Mouse (Mus musculus): ENCODE data around the gene Ptpre. TPM values are rescaled to one million over a fixed set of nuclear protein-coding genes. Genes with fewer than 3 reads are reported as not detected.
"Not testable (repeated sequence)": the region's sequence is repeated elsewhere in the genome, so short reads cannot be mapped to it uniquely, and the experiment has no call there.

Ptpre gene
- polyA plus RNA-seq, 1 experiment from 2014 or later, result 2.7 TPM

DNA sequence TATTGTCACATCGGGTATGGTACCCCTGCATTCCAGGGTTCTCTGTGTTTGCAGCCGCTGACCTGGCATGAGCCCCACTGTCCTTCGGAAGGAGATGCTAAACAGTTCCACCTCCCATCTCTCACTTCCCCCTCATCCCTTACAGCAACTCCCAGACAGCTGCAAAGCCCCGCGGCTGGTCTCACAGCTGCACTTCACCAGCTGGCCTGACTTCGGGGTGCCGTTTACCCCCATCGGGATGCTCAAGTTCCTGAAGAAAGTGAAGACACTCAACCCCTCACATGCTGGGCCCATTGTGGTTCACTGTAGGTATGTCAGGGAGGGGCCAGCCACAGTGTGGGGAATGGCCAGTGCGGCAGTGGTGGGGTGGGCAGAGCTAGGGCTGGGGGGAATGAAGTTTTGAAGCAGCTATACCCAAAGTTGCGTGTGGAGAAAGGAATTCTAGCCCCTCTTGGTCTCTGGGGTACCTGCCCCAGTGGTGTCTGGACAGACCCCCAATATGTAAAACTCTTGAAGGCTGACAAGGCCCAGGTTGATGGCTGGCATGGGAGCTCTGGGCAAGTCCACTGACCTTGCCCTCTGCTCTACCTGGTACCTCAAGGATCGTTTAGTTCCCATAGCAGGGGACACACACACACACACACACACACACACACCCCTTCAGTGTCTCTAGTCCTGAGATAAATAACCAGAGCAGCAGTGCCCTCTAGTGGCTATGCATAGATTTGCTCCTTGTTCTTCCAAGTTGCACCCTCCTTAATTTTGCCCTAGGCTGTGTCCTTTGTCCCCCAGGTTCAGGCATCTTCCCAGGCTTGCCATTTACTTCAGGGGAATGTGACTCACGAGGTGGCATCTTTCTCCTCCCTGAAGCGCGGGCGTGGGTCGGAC is 131.8 kb downstream of the Ptpre start:
- Histone ChIP-seq H3K9me3 (ENCODE audit: control insufficient read depth, low read depth, low read length) (no peaks in the 10 kb centered on the region), H3K27me3 (ENCODE audit: control insufficient read depth, insufficient read depth, low read length) (0 out of 2 replicates have a peak, but pooled peaks cover 3% of the 10 kb centered on the region), H3K4me1 (ENCODE audit: control insufficient read depth, insufficient read depth, low read length) (no peaks in the 10 kb centered on the region), H3K4me2 (replicated peaks; ENCODE audit: low read depth, low read length) (no peak overlapping the region), H3K27ac (ENCODE audit: low read length) (no peak overlapping the region), H3K9ac (replicated peaks; ENCODE audit: low read depth, low read length) (no peak overlapping the region), H3K36me3 (ENCODE audit: control insufficient read depth, insufficient read depth, low read length) (no peaks in the 10 kb centered on the region), H3K4me3 (ENCODE audit: low read depth, low read length) (no peak overlapping the region)
- ATAC-seq (ENCODE audit: insufficient number of reproducible peaks, insufficient read depth, low FRiP score, low read depth), result no peak; the same call in 1 of the 2 replicates
- WGBS, result 31% methylated on average over 16 of the region's 16 CpGs

DNA sequence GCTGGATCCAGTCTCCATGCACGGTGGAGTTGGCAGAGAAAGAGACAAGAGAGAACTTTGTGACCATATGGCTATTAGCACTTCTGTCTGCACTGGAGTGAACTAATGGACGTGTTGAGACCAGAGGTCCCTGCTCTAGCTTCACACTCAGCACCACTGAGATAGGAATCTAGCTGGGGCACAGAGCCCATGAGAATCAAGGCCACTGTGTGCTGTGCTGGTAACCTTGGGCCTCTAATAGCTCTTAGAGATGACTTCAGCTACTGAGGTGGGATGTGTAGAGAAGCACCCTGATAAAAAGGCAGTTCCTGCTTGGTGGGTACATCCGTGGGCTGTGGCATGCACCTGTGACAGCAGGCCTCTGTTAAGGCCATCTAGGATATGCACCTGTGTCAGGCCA is 136.3 kb downstream of the Ptpre start:
- H3K4me3 ChIP-seq (ENCODE audit: low read depth, low read length), result no peak overlapping the region
- no peak overlapping the region for H3K27ac ChIP-seq (ENCODE audit: low read length)
- no peak overlapping the region for H3K4me2 ChIP-seq (replicated peaks; ENCODE audit: low read depth, low read length)
- no peaks in the 10 kb centered on the region for H3K9me3 ChIP-seq (ENCODE audit: control insufficient read depth, low read depth, low read length)
- 69% methylated on average over 3 of the region's 3 CpGs for WGBS
- H3K9ac ChIP-seq (replicated peaks; ENCODE audit: low read depth, low read length), result no peak overlapping the region
- no peaks in the 10 kb centered on the region for H3K4me1 ChIP-seq (ENCODE audit: control insufficient read depth, insufficient read depth, low read length)
- no peak for ATAC-seq (ENCODE audit: insufficient number of reproducible peaks, insufficient read depth, low FRiP score, low read depth)
- no peaks in the 10 kb centered on the region for H3K27me3 ChIP-seq (ENCODE audit: control insufficient read depth, insufficient read depth, low read length)
- no peaks in the 10 kb centered on the region for H3K36me3 ChIP-seq (ENCODE audit: control insufficient read depth, insufficient read depth, low read length)

GRCm38 (mm10) chr7:135676722-135677121 is 139.4 kb downstream of the Ptpre start:
- Histone ChIP-seq H3K9me3 (ENCODE audit: control insufficient read depth, low read depth, low read length) (no peaks in the 10 kb centered on the region), H3K4me1 (ENCODE audit: control insufficient read depth, insufficient read depth, low read length) (no peaks in the 10 kb centered on the region), H3K4me2 (replicated peaks; ENCODE audit: low read depth, low read length) (no peak overlapping the region), H3K9ac (replicated peaks; ENCODE audit: low read depth, low read length) (no peak overlapping the region), H3K36me3 (ENCODE audit: control insufficient read depth, insufficient read depth, low read length) (no peaks in the 10 kb centered on the region), H3K27me3 (ENCODE audit: control insufficient read depth, insufficient read depth, low read length) (no peaks in the 10 kb centered on the region), H3K27ac (ENCODE audit: low read length) (no peak overlapping the region), H3K4me3 (ENCODE audit: low read depth, low read length) (no peak overlapping the region)
- ATAC-seq (ENCODE audit: insufficient number of reproducible peaks, insufficient read depth, low FRiP score, low read depth), result no peak
- WGBS, result 87% methylated on average over 8 of the region's 8 CpGs

DNA sequence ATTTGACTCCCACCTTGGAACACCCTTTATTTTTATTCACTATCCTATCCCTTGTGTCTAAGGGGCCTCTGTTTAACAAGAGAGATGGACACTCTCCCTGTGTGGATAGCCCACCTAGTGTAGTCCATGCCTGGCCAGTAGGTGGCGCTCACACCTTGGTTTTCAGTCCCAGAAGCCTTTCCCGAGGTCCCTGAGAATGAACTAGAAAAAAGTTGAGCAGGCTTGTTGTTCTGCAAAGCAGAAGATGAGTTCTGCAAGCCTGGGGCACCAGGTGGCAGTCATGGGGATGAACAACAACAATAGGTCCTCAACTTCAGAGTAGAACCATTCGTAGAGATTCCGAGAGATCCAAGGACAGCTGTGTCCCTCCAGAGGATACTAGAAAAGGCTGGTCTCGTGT is 143.1 kb downstream of the Ptpre start:
- Histone ChIP-seq H3K4me3 (ENCODE audit: low read depth, low read length) (no peak overlapping the region), H3K9ac (replicated peaks; ENCODE audit: low read depth, low read length) (no peak overlapping the region), H3K4me1 (ENCODE audit: control insufficient read depth, insufficient read depth, low read length) (no peaks in the 10 kb centered on the region), H3K27ac (ENCODE audit: low read length) (no peak overlapping the region), H3K4me2 (replicated peaks; ENCODE audit: low read depth, low read length) (no peak overlapping the region), H3K27me3 (ENCODE audit: control insufficient read depth, insufficient read depth, low read length) (no peaks in the 10 kb centered on the region), H3K9me3 (ENCODE audit: control insufficient read depth, low read depth, low read length) (no peaks in the 10 kb centered on the region), H3K36me3 (ENCODE audit: control insufficient read depth, insufficient read depth, low read length) (peaks cover under 1% of the 10 kb centered on the region)
- WGBS, result 71% methylated on average over 5 of the region's 5 CpGs
- ATAC-seq (ENCODE audit: insufficient number of reproducible peaks, insufficient read depth, low FRiP score, low read depth), result no peak

DNA sequence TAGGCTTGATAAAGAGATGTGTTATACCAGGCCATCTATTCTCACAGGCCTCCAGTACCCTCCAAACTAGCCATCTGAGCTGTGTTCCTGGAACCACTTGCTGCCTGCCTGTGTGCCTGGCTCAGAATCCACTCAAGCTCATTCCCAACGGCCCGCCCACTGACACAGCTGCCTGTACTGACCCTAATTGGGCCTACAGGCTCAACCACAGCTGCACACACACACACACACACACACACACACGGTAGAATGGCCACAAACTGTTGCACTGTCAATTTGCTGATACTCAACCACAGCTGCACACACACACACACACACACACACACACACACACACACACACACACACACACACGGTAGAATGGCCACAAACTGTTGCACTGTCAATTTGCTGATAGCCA is 146.8 kb downstream of the Ptpre start:
- ATAC-seq (ENCODE audit: insufficient number of reproducible peaks, insufficient read depth, low FRiP score, low read depth); H3K4me2 ChIP-seq (replicated peaks; ENCODE audit: low read depth, low read length); H3K27ac ChIP-seq (ENCODE audit: low read length); H3K4me1 ChIP-seq (ENCODE audit: control insufficient read depth, insufficient read depth, low read length); H3K9ac ChIP-seq (replicated peaks; ENCODE audit: low read depth, low read length); H3K9me3 ChIP-seq (ENCODE audit: control insufficient read depth, low read depth, low read length); H3K27me3 ChIP-seq (ENCODE audit: control insufficient read depth, insufficient read depth, low read length); H3K4me3 ChIP-seq (ENCODE audit: low read depth, low read length): not testable (repeated sequence)
- H3K36me3 ChIP-seq (ENCODE audit: control insufficient read depth, insufficient read depth, low read length), result peaks cover 26% of the 10 kb centered on the region
- 74% methylated on average over 4 of the region's 4 CpGs for WGBS

DNA sequence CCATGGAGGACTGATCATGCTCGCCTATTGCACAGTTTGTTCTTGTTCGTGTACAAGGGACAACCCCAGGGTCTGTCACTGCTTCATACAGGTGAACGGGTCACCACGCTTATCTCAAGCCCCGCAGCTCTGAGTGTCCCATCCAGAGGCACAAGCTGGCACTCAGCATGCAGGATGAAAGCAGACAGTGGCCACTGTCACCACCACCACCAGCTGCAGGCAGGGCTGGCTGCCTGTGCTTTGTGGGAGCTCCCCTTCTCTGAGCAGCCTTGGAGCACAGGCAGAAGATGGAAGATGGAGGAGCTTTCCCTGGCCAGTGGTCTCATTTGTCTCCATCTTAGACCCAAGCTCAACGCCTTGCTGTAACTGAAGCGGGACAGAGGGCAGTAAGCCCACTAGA is 147.7 kb downstream of the Ptpre start:
- no peak for ATAC-seq (ENCODE audit: insufficient number of reproducible peaks, insufficient read depth, low FRiP score, low read depth)
- Histone ChIP-seq H3K9me3 (ENCODE audit: control insufficient read depth, low read depth, low read length) (no peaks in the 10 kb centered on the region), H3K4me2 (replicated peaks; ENCODE audit: low read depth, low read length) (no peak overlapping the region), H3K27ac (ENCODE audit: low read length) (no peak overlapping the region), H3K4me3 (ENCODE audit: low read depth, low read length) (no peak overlapping the region), H3K4me1 (ENCODE audit: control insufficient read depth, insufficient read depth, low read length) (no peaks in the 10 kb centered on the region), H3K36me3 (ENCODE audit: control insufficient read depth, insufficient read depth, low read length) (peaks cover 31% of the 10 kb centered on the region), H3K9ac (replicated peaks; ENCODE audit: low read depth, low read length) (no peak overlapping the region), H3K27me3 (ENCODE audit: control insufficient read depth, insufficient read depth, low read length) (no peaks in the 10 kb centered on the region)
- WGBS, result 79% methylated on average over 7 of the region's 7 CpGs

GRCm38 (mm10) chr7:135689396-135689795 is 152.1 kb downstream of the Ptpre start:
- Histone ChIP-seq H3K4me3 (ENCODE audit: low read depth, low read length) (no peak overlapping the region), H3K27me3 (ENCODE audit: control insufficient read depth, insufficient read depth, low read length) (no peaks in the 10 kb centered on the region), H3K4me1 (ENCODE audit: control insufficient read depth, insufficient read depth, low read length) (no peaks in the 10 kb centered on the region), H3K9me3 (ENCODE audit: control insufficient read depth, low read depth, low read length) (no peaks in the 10 kb centered on the region), H3K36me3 (ENCODE audit: control insufficient read depth, insufficient read depth, low read length) (peaks cover 68% of the 10 kb centered on the region), H3K27ac (ENCODE audit: low read length) (no peak overlapping the region), H3K9ac (replicated peaks; ENCODE audit: low read depth, low read length) (no peak overlapping the region), H3K4me2 (replicated peaks; ENCODE audit: low read depth, low read length) (no peak overlapping the region)
- WGBS, result 87% methylated on average over 7 of the region's 7 CpGs
- ATAC-seq (ENCODE audit: insufficient number of reproducible peaks, insufficient read depth, low FRiP score, low read depth), result no peak

GRCm38 (mm10) chr7:135691941-135692340 is 154.7 kb downstream of the Ptpre start:
- 91% methylated on average over 5 of the region's 5 CpGs for WGBS
- ATAC-seq (ENCODE audit: insufficient number of reproducible peaks, insufficient read depth, low FRiP score, low read depth), result no peak

GRCm38 (mm10) chr7:135694130-135694529 is 156.8 kb downstream of the Ptpre start:
- peaks cover 81% of the 10 kb centered on the region for H3K36me3 ChIP-seq (ENCODE audit: control insufficient read depth, insufficient read depth, low read length)
- H3K27me3 ChIP-seq (ENCODE audit: control insufficient read depth, insufficient read depth, low read length), result no peaks in the 10 kb centered on the region
- H3K9ac ChIP-seq (replicated peaks; ENCODE audit: low read depth, low read length), result no peak overlapping the region
- no peak for ATAC-seq (ENCODE audit: insufficient number of reproducible peaks, insufficient read depth, low FRiP score, low read depth)
- no peaks in the 10 kb centered on the region for H3K4me1 ChIP-seq (ENCODE audit: control insufficient read depth, insufficient read depth, low read length)
- 87% methylated on average over 4 of the region's 4 CpGs for WGBS
- no peak overlapping the region for H3K4me2 ChIP-seq (replicated peaks; ENCODE audit: low read depth, low read length)
- no peak overlapping the region for H3K27ac ChIP-seq (ENCODE audit: low read length)
- H3K4me3 ChIP-seq (ENCODE audit: low read depth, low read length), result no peak overlapping the region
- no peaks in the 10 kb centered on the region for H3K9me3 ChIP-seq (ENCODE audit: control insufficient read depth, low read depth, low read length)

More at GRCm38 (mm10) chr7:135691941-135692340, 154.7 kb downstream of the Ptpre start:
- no peaks in the 10 kb centered on the region for H3K9me3 ChIP-seq (ENCODE audit: control insufficient read depth, low read depth, low read length)
- no peak overlapping the region for H3K9ac ChIP-seq (replicated peaks; ENCODE audit: low read depth, low read length)
- no peak overlapping the region for H3K4me3 ChIP-seq (ENCODE audit: low read depth, low read length)
- no peak overlapping the region for H3K4me2 ChIP-seq (replicated peaks; ENCODE audit: low read depth, low read length)
- H3K4me1 ChIP-seq (ENCODE audit: control insufficient read depth, insufficient read depth, low read length), result no peaks in the 10 kb centered on the region
- no peaks in the 10 kb centered on the region for H3K27me3 ChIP-seq (ENCODE audit: control insufficient read depth, insufficient read depth, low read length)
- H3K27ac ChIP-seq (ENCODE audit: low read length), result no peak overlapping the region
- peaks cover 72% of the 10 kb centered on the region for H3K36me3 ChIP-seq (ENCODE audit: control insufficient read depth, insufficient read depth, low read length)
